ENCODE assay signal across 26 mouse cellular contexts in the genomic region with DNA sequence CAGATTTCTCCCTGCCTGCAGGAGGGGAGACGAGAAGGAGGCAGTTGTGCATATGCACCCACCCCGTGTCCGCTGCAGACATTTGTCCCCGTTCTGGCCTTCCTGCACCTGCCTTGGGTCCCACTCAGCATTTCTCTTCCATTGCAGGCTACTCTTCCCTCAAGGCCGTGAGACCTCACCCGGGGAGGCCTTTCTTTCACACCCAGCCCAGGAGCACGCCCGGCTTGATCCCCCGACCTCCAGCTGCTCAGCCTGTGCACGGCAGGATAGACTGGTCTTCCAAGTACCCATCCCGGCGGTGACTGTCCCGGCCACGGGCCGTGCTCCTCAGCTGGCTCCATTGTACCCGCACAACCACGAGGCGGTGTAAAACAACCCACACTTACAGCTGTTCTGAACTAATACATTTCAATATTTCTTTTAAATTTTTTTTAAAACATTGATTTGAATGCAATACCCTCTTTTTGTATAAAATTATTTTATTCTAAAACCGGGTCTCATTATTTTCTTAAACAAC. TPM values are rescaled to one million over a fixed set of nuclear protein-coding genes. Genes with fewer than 3 reads are reported as not detected.
DNase-seq lines count a peak whose midpoint lies in the region; ATAC-seq lines count a peak whose summit lies in the region.
"Had no signal": no experiment of that assay in that cellular context is flagged by ENCODE, and none has a peak within 500 bp of the region (broad histone marks: within the 10 kb centered on the region; RNA-seq: fewer than 3 reads in every experiment).

No protein-coding gene starts in this region.

- intact Hi-C loops in heart, postnatal 25 days (cut with DNase I) = no loop called here

- H3K36me3 ChIP-seq in heart, embryonic 16.5 days (ENCODE audit: control insufficient read depth, insufficient read depth) = peaks cover 14% of the 10 kb centered on the region
- H3K36me3 ChIP-seq in megakaryocyte, embryonic 14.5 days (replicated peaks; ENCODE audit: low read length) = peaks cover 59% of the 10 kb centered on the region

- no peak overlapping the region for H3K9ac ChIP-seq in heart, embryonic 16.5 days (ENCODE audit: low read length)
- H3K9ac ChIP-seq: embryonic facial prominence, embryonic 13.5 days; forebrain, embryonic 12.5 days; hindbrain, embryonic 14.5 days; liver, embryonic 14.5 days; lung, embryonic 15.5 days; midbrain, embryonic 15.5 days; neural tube, embryonic 12.5 days had no signal

- H3K27ac ChIP-seq in heart, embryonic 16.5 days (ENCODE audit: low read length) = peak overlapping the region; percentile 73
- H3K27ac ChIP-seq: embryonic facial prominence, embryonic 13.5 days; forebrain, embryonic 12.5 days; hindbrain, embryonic 14.5 days; left cerebral cortex, adult 2 months; liver, embryonic 14.5 days; lung, embryonic 15.5 days; midbrain, embryonic 15.5 days; neural tube, embryonic 12.5 days had no signal

- H3K4me2 ChIP-seq in heart, embryonic 16.5 days (ENCODE audit: low read depth, low read length) = no peak overlapping the region
- H3K4me2 ChIP-seq: embryonic facial prominence, embryonic 13.5 days; forebrain, embryonic 12.5 days; hindbrain, embryonic 14.5 days; lung, embryonic 15.5 days; midbrain, embryonic 15.5 days; neural tube, embryonic 12.5 days had no signal

- H3K4me1 ChIP-seq in heart, embryonic 16.5 days (ENCODE audit: control insufficient read depth, insufficient read depth, low read length) = peaks cover 7% of the 10 kb centered on the region
- peaks cover 44% of the 10 kb centered on the region for H3K4me1 ChIP-seq in megakaryocyte, embryonic 14.5 days
- H3K4me1 ChIP-seq: embryonic facial prominence, embryonic 13.5 days; forebrain, embryonic 12.5 days; lung, embryonic 15.5 days; midbrain, embryonic 15.5 days; neural tube, embryonic 12.5 days had no signal

- H3K9me3 ChIP-seq in heart, embryonic 16.5 days (replicated peaks; ENCODE audit: control insufficient read depth, low read length) = no peaks in the 10 kb centered on the region
- peaks cover under 1% of the 10 kb centered on the region; the same call in 1 of the 2 replicates for H3K9me3 ChIP-seq in megakaryocyte, embryonic 14.5 days
- H3K9me3 ChIP-seq: embryonic facial prominence, embryonic 13.5 days; forebrain, embryonic 12.5 days; lung, embryonic 15.5 days; midbrain, embryonic 15.5 days; neural tube, embryonic 12.5 days had no signal

- no peaks in the 10 kb centered on the region for H3K27me3 ChIP-seq in heart, embryonic 16.5 days (ENCODE audit: control insufficient read depth, insufficient read depth, low read length)
- no peaks in the 10 kb centered on the region for H3K27me3 ChIP-seq in megakaryocyte, embryonic 14.5 days (replicated peaks)
- H3K27me3 ChIP-seq: embryonic facial prominence, embryonic 13.5 days; forebrain, embryonic 12.5 days; lung, embryonic 15.5 days; midbrain, embryonic 15.5 days; neural tube, embryonic 12.5 days had no signal

- whole genome bisulfite sequencing in heart, embryonic 16.5 days = 88% methylated on average over 19 of the region's 19 CpGs

- no peak overlapping the region for H3K4me3 ChIP-seq in heart, embryonic 16.5 days (ENCODE audit: low read length)
- H3K4me3 ChIP-seq in megakaryocyte, embryonic 14.5 days (replicated peaks) = peak overlapping the region; percentile 73
- H3K4me3 ChIP-seq: embryonic facial prominence, embryonic 13.5 days; forebrain, embryonic 12.5 days; left cerebral cortex, adult 2 months; lung, embryonic 15.5 days; midbrain, embryonic 15.5 days; neural tube, embryonic 12.5 days had no signal

- ATAC-seq in heart, embryonic 16.5 days (replicated peaks; ENCODE audit: extremely low read depth, insufficient read depth, low FRiP score) = no peak
- ATAC-seq in megakaryocyte, adult 5-6 weeks (ENCODE audit: poor library complexity, severe bottlenecking) = no peak
- ATAC-seq: inflammation-experienced regulatory T-cells, adult 6 months; midbrain, embryonic 15.5 days had no signal

- peak; percentile 90 for DNase-seq in heart, adult 11 months
- DNase-seq in heart, postnatal 25 days (ENCODE audit: low spot score) = no peak
- no peak for DNase-seq in heart, adult 9 months (ENCODE audit: low spot score in 2 of 2)
- DNase-seq in urinary bladder, postnatal 14 days (ENCODE audit: low spot score) = no peak
- DNase-seq in thymus, postnatal 14 days = no peak
- DNase-seq: adrenal gland, postnatal 10 days; cerebellum, adult 18-20 months; cerebellum, postnatal 14 days; gastrocnemius, postnatal 25 days; kidney, adult 8-10 months; kidney, postnatal 10 days; left cerebral cortex, postnatal 4 days; lung, postnatal 36 days; thymus, adult 2 months had no signal

RNA-seq across cellular contexts. Expression of a gene that starts 15.1 kb away (rescaled TPM):
- total RNA-seq in heart, postnatal 25 days (2021) = 10 to 100 TPM; 81.4 to 87.9 TPM
- 67.5 and 71.7 TPM in 2 replicates for polyA plus RNA-seq in heart, embryonic 16.5 days (2015; fragmentation: Nextera tagmentation; extraction: Ambion mirVana)
- polyA plus RNA-seq in megakaryocyte, embryonic 14.5 days (2012; ENCODE audit: insufficient read depth, low replicate concordance) = 0.09 TPM in 1 of 2 replicates, not detected in the other
- total RNA-seq in megakaryocyte, adult 5-6 weeks (2015) = 0.27 TPM in 1 of 2 replicates, not detected in the other
- not detected in 2 replicates for total RNA-seq in megakaryocyte, adult 5-6 weeks (2017)

RNA-seq across cellular contexts. Expression of a gene that starts 58.5 kb away (rescaled TPM):
- 10 to 100 TPM; 14.9 to 15.3 TPM for total RNA-seq in heart, postnatal 25 days (2021)
- polyA plus RNA-seq in heart, embryonic 16.5 days (2015; fragmentation: Nextera tagmentation; extraction: Ambion mirVana) = 13.5 and 14.6 TPM in 2 replicates
- 23.0 and 64.0 TPM in 2 replicates for polyA plus RNA-seq in megakaryocyte, embryonic 14.5 days (2012; ENCODE audit: insufficient read depth, low replicate concordance)
- total RNA-seq in megakaryocyte, adult 5-6 weeks (2015) = 3.4 and 6.2 TPM in 2 replicates
- total RNA-seq in megakaryocyte, adult 5-6 weeks (2017) = 2.5 and 8.0 TPM in 2 replicates

RNA-seq across cellular contexts. Expression of a gene that starts 58.6 kb away (rescaled TPM):
- 10 to 100 TPM; 49.2 to 51.3 TPM for total RNA-seq in heart, postnatal 25 days (2021)
- polyA plus RNA-seq in heart, embryonic 16.5 days (2015; fragmentation: Nextera tagmentation; extraction: Ambion mirVana) = 41.1 and 47.3 TPM in 2 replicates
- polyA plus RNA-seq in megakaryocyte, embryonic 14.5 days (2012; ENCODE audit: insufficient read depth, low replicate concordance) = 67.6 and 168 TPM in 2 replicates
- total RNA-seq in megakaryocyte, adult 5-6 weeks (2015) = 40.3 and 50.5 TPM in 2 replicates
- 43.8 and 49.2 TPM in 2 replicates for total RNA-seq in megakaryocyte, adult 5-6 weeks (2017)

Comparison
In these comparisons a context has a peak if more than half of its experiments do, and no peak if none do; other contexts are left out.
1. RNA of a gene that starts 15.1 kb away (total RNA-seq): 81.4 to 87.9 TPM in heart, postnatal 25 days; 0.27 TPM in megakaryocyte, adult 5-6 weeks; every median in the first group is over 10 times any median in the second.